Mouse (Mus musculus): ENCODE data around the gene Ciita.

Ciita gene

DNA sequence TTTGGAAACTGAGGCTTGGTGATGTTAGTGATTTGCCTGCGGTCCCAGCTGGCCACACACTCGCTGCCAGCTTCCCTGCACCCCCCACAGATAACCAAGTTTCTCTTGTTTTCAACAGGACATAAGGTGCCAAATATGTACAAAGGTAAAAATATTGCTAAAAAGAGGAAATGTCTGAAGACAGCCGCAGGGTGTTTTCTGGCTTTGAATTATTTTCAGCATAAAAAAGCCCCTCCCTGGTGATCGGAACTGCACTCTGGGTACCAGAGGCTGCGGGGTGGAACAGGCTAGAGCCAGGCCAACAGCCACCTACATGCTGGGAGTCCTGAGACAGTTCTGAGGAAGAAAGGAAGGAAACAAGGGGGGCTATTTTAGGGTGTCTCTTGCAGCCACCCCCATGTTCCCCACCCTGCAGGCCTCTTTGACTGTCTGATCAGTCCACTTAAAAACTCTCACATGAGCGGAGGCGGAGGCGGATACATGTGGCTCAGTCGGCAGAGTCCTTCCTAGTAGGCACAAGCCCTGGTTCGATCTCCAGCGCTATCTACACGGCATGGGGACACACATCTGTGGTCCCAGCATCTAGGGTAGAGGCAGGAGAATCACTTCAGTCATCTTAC is 36.2 kb downstream of the Ciita start:
- no peak for DNase-seq (ENCODE audit: low read depth, low spot score)

DNA sequence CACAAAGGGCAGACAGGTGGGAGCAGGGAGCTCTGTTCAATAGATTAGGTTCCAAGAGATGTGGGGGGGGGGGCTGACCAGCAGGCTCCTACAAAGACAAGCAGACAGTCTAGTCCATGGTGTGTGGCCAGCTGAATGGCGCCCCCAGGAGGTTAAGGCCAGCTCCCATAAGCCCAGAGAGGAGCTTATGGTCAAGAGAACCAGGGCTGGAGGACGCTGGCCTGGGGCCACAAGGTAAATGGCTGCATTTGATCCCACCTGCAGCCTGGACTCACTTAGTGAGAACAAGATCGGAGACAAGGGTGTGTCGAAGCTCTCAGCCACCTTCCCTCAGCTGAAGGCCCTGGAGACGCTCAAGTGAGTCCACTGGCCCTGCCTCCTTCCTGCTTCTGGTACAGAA is 38.2 kb downstream of the Ciita start:
- DNase-seq (ENCODE audit: low read depth, low spot score), result no peak

DNA sequence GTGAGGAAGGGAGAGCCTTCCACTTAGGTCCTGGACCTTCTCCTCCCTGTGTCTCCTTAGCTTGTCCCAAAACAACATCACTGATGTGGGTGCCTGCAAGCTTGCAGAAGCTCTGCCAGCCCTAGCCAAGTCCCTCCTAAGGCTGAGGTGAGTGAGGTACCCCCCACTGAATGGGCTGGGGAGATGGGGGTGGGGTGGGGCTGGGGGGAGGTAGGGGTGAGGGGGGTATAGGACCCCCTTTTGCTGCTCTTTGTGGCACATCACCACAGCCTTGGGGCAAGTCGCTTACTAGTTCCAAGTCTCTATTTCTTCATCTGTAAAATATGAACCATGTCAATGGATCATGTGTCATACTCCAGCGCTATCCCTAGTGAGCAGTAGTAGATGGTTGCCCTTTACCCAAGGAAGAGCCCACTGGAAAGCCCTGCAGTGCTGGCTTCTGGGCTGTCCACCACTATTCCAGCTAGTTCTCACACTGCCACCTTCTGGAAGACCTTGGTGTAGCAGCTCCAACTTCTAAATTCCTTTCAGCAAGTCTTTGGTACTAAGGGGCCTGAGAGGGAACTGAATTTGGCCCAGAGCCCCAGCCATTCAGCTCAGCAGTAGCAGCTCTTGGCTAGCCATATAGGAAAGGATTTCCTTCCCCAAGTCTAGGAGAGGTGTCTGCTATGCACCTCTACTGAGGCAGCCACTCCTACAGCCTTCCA is 41.2 kb downstream of the Ciita start:
- peak; percentile 47 for DNase-seq (ENCODE audit: low read depth, low spot score)

DNA sequence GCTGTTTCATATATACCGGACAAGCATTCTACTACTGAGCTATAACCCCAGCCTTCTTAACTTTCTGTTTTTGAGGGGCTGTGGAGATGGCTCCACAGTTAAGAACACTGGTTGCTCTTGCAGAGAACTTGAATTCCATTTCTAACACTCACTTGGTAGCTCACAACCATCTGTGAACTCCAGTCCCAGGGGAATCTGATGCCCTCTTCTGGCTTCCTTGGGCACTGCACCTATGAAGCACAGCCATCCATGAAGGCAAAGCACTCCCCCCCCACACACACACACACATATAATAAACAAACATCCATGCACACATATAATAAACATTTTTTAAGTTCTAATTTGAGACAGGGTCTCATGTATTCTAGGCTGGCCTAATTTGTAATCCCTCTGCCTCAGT is 43.0 kb downstream of the Ciita start:
- DNase-seq (ENCODE audit: low read depth, low spot score), result no peak

DNA sequence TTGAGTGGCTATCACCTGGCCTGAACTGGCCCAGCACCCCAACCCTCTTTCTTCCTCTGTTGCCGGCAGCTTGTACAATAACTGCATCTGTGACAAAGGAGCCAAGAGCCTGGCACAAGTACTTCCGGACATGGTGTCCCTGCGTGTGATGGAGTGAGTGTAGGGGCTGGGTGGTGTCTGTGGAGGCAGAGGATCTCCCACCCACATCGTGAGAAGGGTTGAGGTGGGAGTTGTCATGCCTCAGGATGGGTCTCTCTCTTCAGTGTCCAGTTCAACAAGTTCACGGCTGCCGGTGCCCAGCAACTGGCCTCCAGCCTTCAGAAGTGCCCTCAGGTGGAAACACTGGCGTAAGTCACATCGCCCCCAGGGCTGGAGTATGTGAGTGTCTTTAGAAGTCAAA is 43.8 kb downstream of the Ciita start:
- DNase-seq (ENCODE audit: low read depth, low spot score), result no peak

DNA sequence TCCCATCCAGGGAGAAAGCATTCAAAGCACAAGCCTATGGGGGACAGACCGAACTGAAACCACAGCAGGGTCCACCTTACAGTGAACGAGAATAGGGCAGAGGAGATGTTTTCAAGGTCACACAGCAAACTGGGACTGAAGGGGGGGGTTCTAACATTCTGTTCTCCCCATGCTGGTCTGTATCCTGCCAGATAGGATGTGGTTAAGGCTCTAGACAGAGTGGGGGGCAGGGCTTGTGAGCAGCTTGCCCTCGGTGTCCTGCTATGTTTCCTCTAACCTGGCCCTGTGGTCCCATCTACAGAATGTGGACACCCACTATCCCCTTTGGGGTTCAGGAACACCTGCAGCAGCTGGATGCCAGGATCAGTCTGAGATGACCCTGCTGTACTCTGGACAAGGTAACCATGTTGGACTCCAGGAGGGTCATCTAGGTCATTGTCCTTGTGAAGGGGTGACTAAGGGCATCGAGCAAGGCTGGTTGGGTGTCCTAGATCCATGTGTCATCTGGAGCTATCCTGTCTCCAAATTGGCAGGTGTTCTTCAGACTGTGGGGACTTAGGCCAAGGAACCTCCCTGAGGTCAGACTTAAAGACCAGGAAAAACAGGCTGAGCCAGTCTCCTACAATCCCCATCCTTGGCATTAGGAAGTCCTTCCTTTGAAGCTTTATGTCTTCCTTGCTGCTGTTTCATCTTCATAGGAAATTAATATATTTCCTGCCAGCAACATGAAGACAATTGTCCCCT is 45.2 kb downstream of the Ciita start:
- DNase-seq (ENCODE audit: low read depth, low spot score), result no peak

DNA sequence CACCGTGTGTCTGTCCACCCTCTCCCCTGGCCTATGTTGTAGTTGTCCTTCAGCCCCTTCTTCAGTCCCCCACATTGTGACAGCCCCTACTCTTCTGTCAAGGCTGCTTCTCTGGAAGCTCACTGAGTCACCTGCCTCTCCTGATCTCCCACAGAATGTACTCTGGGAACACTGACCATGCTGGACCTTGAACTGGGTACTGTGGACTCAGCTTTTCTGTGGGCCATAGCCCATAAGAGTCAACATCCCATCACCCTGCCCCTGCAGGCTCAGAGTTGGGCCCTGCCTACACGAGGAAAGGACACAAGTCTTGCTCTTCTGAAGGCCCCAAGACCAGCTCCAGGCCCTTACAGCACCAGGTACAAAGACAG is 45.7 kb downstream of the Ciita start:
- DNase-seq (ENCODE audit: low read depth, low spot score), result no peak

DNA sequence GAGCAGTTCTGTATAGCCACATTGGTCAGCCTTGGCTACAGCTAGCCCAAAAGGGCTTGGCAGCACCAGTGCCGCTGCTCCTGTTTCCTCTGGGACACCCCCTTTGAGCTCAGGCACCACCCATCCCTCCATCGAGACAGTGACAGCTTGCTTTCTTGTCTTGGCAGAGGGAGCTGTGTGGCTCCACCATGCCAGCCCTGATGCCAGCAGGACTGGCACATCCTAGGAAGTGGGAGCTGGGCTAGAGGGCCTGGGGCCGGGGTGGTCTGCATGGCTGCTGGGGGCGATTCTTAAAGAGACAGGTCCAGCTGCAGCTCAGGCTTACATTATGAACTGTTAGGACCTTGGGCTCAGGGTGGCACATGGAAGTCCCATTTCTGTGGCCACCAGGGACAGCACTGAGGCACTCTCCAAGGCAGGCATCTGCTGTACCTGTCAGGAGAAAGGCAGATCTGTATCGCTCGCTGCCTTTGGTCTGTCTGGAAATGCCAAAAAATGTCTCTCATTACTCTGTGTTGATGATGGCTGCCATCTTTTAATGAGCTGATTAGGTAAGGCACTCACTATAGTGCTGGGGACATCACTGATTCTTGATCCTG is 47.3 kb downstream of the Ciita start:
- DNase-seq (ENCODE audit: low read depth, low spot score), result no peak

DNA sequence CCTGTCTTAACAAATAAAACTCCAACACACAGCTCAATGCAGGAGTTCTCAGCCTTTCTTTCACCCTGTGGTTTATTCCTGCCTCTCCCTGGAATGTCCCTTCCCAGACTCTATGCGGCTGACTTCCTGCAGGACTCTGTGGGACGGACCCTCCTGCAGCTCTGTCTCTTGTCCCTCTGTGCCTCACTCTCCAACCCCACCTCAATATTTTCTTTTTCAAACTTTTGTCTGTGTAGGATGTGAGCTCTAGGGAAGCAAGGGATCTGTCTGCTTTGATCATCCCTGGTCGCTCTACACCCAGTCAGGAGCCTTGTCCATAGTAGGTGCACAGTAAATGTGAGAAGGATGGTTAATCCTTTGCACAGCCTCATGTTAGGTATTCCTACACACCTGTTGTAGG is 48.5 kb downstream of the Ciita start:
- no peak for DNase-seq (ENCODE audit: low read depth, low spot score)

DNA sequence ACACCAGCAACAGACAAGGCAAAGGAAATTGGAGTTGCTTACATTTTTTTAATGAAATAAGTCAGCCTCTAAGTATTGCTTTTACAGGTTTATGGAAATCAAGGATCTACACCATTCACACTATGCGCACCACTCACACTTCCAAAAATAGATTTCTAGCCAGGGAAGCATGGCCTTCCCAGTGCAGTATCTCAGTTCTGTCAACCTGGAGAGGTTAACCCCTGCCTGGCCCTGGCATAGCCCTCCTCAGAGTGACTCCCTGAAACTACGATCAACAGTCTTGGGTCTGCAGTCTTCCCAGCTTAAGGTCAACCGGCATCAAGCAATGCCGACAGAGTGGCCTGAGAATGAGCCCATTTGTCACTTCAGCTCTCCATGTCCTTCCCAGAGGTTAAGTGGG is 50.3 kb downstream of the Ciita start:
- no peak for DNase-seq (ENCODE audit: low read depth, low spot score)

DNA sequence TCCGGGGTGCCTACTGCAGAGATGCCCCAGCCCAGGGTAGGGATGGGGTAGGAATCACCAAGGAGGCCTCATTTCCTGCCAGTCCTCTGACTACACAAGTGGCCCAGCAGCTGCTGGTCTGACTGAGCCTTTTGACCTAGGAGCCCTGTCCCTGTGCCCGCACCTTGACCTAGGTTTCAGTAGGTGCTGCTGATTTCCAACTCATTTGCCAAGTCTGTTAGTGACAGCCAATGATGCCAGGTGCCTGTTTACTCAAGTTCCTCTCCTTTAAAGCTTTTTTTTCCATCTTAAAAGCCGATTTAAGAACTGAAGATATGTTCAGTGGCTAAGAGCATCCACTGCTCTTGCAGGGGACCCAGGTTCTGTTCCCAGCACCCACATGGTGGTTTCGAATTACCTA is 53.9 kb downstream of the Ciita start:
- no peak for DNase-seq (ENCODE audit: low read depth, low spot score)

DNA sequence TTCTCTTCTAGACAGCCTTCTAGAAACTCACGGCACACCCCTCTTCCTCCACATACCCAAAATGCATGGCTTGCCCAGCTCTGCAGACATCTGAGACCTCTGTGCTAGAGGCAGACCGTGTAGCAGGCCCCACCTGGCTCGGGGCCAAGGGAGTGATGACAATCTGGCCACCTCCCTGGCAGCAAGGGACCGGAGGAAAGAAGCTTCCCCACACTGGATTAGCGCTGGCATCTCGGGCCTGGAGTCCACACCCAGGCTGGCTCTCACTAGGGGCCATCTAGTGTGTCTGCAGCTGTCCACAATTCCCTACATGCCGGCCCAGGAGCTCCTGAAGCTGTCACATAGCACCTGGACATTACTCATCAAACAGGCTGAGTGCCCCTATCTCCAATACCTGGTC is 54.7 kb downstream of the Ciita start:
- no peak for DNase-seq (ENCODE audit: low read depth, low spot score)

DNA sequence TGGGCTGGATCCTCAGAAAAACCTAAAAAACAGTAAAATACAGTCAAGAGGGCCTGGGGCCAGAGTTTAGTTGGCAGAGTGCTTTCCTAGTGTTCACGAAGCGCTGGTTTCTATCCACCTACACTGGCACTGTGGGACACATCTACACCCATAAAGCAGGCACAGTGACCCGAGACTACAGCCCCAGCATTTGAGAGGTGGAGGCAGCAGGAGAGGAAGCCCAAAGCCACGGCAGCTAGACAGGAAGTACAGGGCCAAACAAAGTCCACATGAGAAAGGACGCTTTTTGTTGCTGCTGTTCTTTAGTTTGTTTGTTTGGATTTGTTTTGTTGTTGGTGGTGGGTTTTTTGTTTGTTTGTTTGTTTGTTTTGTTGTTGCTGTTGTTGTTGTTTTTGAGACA is 56.5 kb downstream of the Ciita start:
- no peak for DNase-seq (ENCODE audit: low read depth, low spot score)

DNA sequence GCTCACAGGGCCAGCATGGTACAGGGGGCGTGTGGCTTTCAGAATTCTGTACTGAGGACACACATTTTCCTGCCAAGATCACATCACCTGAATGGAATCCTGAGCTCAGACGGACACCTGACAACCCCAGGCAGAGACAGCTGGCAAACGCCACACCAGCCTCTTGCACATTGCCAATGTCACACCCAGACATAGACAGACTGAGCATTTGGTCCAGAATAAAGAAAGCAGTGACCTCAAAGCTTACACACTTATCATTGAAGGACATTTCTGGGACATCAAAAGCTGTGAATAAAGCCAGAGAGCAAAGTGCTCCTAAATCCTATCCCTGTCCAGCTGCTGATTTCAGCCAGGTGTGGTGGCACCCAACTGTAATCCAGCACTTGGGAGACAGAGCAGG is 57.1 kb downstream of the Ciita start:
- no peak for DNase-seq (ENCODE audit: low read depth, low spot score)

DNA sequence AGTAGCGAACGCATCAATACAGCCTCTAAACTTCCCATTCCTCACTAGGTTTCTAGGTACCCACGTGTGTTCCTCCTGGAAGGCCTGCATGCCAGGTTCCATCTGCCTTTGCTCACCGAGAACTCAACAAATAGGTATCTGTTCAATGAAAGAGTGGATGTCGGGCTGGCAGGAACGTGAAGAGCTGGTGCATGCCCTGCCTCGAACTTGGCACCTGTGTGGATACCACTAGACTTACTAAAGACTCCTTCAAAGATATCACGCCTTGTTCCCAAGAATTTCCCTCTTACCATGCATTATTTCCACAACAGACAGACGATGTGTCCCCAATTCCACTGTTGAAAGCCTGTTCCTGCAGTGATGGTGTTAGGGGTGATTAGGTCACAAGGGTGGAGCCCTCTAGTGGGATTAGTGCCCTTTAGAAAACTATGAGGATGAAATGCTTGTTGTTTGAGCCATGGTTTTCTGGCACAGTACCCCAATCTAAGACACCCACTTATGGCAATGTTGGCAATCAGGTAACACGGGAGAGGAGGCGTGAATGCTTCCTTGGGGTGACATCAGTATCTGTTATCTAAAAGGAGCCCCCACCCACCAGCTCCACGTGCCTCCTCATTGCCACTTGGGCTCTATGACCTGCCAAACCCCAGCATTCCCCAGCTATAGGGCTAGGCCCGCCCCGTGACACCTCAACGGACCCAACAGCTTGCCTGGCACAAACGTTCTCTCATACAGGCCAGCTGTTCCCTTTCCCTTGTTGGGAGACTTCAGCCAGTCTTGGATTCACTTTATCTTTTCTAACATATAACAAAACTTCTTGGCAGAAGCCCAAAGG is 61.1 kb downstream of the Ciita start:
- DNase-seq (ENCODE audit: low read depth, low spot score), result no peak

DNA sequence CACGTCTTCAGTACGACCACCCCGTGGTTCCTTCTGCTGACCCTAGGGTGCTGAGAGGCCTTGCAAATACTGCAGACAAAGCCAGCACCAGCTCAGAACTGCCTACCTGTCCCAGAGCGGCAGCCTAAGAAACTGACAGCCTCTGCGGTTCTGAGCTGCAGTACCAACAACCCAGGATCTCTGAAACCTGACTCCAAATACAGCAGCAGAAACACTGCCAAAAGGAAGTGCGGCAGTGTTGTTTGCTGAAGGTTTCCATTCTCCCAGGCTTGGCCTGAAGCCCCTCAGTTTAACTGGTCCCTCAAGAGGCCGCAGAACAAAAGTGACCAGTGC is 61.7 kb downstream of the Ciita start:
- DNase-seq (ENCODE audit: low read depth, low spot score), result no peak

DNA sequence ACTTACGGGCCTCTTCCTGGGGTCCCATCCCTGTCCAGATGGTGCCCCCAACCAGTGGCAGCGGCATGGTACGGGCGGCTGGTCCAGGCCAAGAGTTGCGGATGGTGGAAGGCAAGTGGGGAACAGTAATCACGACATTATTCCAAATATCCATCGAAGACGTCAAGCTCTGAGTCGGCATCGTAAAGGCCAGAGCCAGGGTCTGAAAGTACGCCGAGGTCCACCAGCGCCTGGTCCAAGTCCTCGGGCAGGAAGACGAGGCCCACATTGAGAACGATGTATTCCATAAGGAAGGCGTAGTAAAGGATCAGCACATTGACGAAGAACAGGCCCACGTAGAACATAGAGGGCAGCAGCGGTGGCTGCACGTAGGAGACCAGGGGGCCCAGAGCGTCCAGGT is 62.4 kb downstream of the Ciita start:
- DNase-seq (ENCODE audit: low read depth, low spot score), result no peak

DNA sequence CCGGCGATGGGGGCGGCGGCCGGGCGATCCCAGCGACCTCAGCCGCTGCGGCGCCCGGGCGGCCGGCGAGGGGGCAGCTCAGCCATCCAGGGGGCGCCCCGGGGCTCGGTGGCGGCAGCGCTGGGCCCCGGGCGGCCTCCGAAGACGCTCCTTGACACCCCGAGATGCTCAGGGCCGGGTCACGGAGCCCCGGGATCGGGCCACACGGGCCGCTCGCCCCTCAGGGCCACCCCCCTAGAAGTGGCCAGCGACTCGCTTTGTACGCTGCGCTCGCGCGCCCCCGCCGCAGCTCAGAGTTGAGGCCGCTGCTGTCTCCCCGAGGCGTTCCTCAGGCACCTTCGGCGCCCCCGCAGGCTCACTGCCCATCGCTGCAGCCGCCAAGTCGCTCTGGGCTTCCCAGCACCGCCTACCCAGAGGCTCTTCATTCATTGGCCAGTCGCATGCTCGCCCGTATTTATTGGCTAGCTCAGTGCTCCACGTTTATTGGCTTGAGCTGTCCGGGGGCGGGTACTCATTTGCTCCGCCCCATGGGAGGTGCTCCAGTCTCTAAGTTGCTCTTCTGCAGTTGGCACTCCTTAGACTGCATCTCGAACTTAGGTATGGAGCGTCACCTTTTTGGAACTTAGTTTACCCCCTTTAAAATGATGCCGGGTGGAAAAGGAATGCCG is 63.0 kb downstream of the Ciita start, which contains the start of gene Dexi:
Dexi (minus strand) TSS at position 357 of the 668 bp plus-strand sequence.
- DNase-seq (ENCODE audit: low read depth, low spot score), result peak; percentile 93

DNA sequence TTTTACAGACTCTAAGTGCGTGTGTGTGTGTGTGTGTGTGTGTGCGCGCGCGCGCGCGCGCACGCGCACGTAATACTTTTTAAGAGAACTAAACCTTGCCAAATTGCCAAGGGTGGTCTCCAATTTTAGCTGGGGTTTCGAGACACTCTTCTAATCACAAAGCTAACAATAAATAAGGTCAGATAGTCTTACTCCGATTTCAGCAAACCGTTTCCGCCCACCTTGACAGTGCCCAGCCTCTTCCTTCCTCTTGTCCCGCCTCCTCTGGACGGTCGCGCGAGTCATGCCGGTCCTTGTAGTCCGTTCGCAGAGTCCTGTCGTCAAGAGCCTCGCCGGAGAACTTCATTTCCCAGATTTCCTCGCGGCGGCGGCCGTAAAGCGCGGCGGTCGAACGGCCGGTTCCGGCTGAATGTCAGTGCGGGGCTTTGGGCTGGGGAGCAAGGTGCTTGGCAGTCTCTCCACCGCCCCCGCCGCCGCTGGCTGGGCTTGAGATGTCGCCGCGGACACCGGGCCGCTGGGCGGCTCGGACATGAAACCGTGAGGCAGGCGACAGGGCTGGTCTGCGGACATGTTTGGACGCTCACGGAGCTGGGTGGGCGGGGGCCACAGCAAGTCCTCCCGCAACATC is 65.2 kb downstream of the Ciita start, which contains the start of gene Clec16a:
Clec16a (plus strand) TSS at position 345 of the 628 bp plus-strand sequence.
- DNase-seq (ENCODE audit: low read depth, low spot score), result peak; percentile 93

DNA sequence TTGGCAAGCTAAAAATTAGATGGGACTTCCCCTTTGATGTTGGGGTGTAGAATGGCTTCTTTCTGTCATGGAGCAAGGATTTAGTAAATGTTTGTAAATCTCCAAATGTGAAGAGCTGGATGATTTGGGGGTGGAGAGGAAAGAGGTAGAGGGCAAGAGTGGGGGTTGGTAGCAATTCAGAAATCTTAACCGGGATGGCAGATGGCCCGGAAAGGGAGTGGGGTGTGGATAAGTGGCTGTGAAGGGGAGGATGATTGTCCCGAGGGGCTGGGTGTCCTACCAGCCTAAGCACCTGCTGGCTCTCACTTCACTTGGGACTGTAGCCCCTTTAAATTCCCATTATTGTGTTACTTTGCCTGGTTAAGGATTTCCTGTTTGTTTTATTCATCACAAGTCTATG is 67.0 kb downstream of the Ciita start:
- DNase-seq (ENCODE audit: low read depth, low spot score), result no peak

DNA sequence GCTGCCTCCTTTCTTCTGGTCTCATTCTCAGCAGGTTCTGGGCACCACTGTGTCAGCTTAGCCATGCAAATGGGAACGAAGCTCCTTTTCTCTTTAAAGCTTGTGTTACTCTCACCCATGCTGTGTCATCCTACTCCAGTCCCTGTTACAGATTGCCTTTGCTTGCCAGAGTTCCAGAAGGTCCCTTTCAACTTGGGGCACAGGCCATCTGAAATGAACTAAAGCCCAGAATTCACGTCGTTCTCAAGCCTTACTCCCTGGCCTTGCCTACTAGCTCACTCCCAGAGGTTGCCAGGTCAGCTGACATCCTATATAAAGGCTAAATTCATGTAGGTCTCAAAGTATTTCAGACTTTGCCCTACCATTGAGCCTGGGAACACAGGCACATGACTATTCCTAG is 69.1 kb downstream of the Ciita start:
- no peak for DNase-seq (ENCODE audit: low read depth, low spot score)
